Mouse (Mus musculus): Measurements from ENCODE around the gene Ush2a. TPM values are rescaled to one million over a fixed set of nuclear protein-coding genes. Genes with fewer than 3 reads are reported as not detected.

Ush2a gene
- not detected in 2 replicates for total RNA-seq (2017)

DNA sequence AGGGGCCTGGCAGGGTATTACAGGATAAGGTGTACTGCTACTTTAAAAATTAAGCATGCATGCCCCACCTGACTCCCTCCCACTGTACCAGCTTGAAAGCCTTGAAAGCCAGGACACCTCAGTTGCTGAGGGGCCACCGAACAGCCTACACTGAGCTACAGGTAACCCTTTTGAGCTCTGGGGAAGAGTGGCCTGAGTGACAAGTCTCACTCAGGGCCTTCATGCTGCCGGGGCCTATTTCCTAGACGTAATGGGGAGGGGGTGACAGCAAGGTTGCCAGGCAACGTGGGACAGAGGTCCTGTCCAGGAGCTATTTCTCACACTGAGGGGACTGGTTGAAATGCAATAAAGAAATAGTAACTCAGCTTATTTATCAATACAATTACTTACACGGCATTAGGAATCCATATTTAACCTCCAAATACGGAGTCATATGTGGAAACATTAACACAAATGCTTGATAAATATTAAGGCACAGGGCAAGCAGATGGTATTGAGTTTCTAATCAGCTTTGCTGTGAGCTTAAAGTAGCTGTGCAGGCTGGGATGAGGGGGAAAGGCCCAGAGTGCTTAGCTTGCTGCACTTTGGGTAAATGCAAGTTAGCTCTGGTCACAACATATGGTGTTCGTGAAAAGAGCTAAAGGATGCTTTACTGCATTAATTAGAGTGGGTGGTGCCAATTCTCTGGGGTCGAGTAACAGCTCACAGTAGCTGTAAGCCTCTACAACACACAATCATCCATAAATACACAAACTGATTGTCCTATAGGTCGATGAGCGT, at the start of gene Ush2a:
Ush2a (plus strand) TSS at position 121 of the 780 bp plus-strand sequence.
- ATAC-seq (replicated peaks in 1 of 2; ENCODE audit: insufficient read depth in 1 of 2, low FRiP score in 2 of 2, low TSS enrichment in 1 of 2, low read depth in 1 of 2, poor library complexity in 2 of 2, severe bottlenecking in 2 of 2) = no peak

GRCm38 (mm10) chr1:188214885-188215611, 46.8 kb upstream of the Ush2a start:
- ATAC-seq (replicated peaks in 1 of 2; ENCODE audit: insufficient read depth in 1 of 2, low FRiP score in 2 of 2, low TSS enrichment in 1 of 2, low read depth in 1 of 2, poor library complexity in 2 of 2, severe bottlenecking in 2 of 2) = no peak

- ATAC-seq (replicated peaks in 1 of 2; ENCODE audit: insufficient read depth in 1 of 2, low FRiP score in 2 of 2, low TSS enrichment in 1 of 2, low read depth in 1 of 2, poor library complexity in 2 of 2, severe bottlenecking in 2 of 2) = peak in 1 of 2 experiments; percentile 49; a peak in 2 of 4 replicates
Observed at GRCm38 (mm10) chr1:188221226-188221792, 40.5 kb upstream of the Ush2a start.

DNA sequence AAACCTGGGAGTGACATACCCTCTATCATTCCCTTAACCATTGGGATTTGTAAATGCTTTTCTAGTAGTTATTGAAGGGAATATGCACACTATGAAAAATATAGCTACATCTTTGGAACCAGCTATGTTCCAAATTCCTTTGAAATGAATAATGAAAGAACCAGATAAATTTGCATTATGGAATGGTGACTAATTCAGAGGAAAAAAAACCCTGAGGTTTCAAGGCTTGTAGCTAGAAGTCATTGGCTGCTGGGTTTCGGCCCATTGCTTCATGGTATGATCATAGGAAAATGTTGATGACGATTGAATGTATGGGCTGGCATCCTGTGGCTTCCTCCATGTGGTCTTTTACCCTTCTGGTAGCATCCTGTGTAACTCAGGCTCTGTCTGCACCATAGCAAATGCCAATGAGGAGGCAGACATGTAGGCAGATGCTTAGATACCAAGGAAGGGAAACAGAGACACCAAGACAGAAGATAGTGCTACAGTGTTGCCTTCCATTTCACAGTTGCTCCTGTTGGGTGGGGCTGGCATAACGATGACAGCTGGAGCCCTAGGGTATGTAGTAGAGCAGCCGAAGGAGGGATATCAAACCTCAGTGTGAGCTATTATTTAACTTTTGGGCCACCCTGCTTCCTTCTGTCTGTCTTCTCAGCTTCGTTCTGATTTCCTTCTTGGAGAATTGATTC, 28.6 kb upstream of the Ush2a start:
- no peak for ATAC-seq (replicated peaks in 1 of 2; ENCODE audit: insufficient read depth in 1 of 2, low FRiP score in 2 of 2, low TSS enrichment in 1 of 2, low read depth in 1 of 2, poor library complexity in 2 of 2, severe bottlenecking in 2 of 2)

DNA sequence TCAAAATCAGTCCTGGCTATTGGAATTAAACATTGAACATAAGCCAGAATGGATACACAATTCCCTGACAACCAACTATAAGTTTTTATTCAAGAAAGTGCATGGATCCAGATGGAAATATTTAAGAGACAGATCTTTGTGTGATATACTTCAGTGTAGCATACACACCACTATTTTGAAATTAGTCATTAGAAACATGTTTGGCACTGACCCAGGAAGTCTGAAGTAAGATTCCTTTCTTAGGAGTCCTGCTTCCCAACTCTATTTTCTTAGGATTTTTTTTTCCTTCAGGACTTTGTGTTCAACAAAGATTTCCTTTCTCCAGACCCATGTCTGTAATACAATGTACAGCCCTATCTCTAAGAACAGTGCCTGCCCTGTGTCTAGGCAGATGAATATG, 23.2 kb upstream of the Ush2a start:
- no peak for ATAC-seq (replicated peaks in 1 of 2; ENCODE audit: insufficient read depth in 1 of 2, low FRiP score in 2 of 2, low TSS enrichment in 1 of 2, low read depth in 1 of 2, poor library complexity in 2 of 2, severe bottlenecking in 2 of 2)

GRCm38 (mm10) chr1:188241766-188242165, 20.1 kb upstream of the Ush2a start:
- ATAC-seq (replicated peaks in 1 of 2; ENCODE audit: insufficient read depth in 1 of 2, low FRiP score in 2 of 2, low TSS enrichment in 1 of 2, low read depth in 1 of 2, poor library complexity in 2 of 2, severe bottlenecking in 2 of 2) = no peak

- no peak for ATAC-seq (replicated peaks in 1 of 2; ENCODE audit: insufficient read depth in 1 of 2, low FRiP score in 2 of 2, low TSS enrichment in 1 of 2, low read depth in 1 of 2, poor library complexity in 2 of 2, severe bottlenecking in 2 of 2)
Observed at GRCm38 (mm10) chr1:188257500-188257899, 4.3 kb upstream of the Ush2a start.

- no peak for ATAC-seq (replicated peaks in 1 of 2; ENCODE audit: insufficient read depth in 1 of 2, low FRiP score in 2 of 2, low TSS enrichment in 1 of 2, low read depth in 1 of 2, poor library complexity in 2 of 2, severe bottlenecking in 2 of 2)
Observed at GRCm38 (mm10) chr1:188260259-188261107, 1.3 kb upstream of the Ush2a start.

DNA sequence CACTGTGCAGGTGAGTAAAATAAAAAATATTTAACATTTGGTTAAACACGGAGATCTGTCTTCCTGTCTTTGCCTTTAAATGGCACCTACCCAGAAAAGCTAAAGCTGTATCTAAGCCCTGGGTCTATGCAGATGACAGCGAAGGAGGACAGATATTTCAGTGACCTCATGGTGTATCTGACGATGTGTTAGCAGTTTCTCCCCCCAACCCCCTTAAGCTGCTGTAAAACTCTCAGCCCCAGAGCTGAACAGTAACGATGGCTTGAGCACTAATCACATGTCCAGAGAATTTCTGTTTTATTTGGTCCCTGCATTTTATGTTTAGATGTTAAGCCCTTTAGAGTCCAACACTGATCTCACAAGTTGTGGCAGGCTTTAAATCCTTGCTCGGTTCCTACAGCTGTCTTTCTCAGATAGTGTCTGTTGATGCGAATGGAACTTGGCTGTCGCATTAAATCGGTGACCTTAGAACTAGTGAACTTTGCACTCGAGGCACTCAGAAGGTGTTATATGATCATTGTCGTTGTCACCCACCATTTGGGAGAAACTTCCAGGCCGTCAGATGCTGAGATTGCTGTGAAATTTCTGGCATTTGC, 5.4 kb downstream of the Ush2a start:
- no peak for ATAC-seq (replicated peaks in 1 of 2; ENCODE audit: insufficient read depth in 1 of 2, low FRiP score in 2 of 2, low TSS enrichment in 1 of 2, low read depth in 1 of 2, poor library complexity in 2 of 2, severe bottlenecking in 2 of 2)

- ATAC-seq (replicated peaks in 1 of 2; ENCODE audit: insufficient read depth in 1 of 2, low FRiP score in 2 of 2, low TSS enrichment in 1 of 2, low read depth in 1 of 2, poor library complexity in 2 of 2, severe bottlenecking in 2 of 2) = no peak
Observed at GRCm38 (mm10) chr1:188269071-188269470, 7.2 kb downstream of the Ush2a start.

- ATAC-seq (replicated peaks in 1 of 2; ENCODE audit: insufficient read depth in 1 of 2, low FRiP score in 2 of 2, low TSS enrichment in 1 of 2, low read depth in 1 of 2, poor library complexity in 2 of 2, severe bottlenecking in 2 of 2) = no peak
Observed at GRCm38 (mm10) chr1:188313303-188313702, 51.5 kb downstream of the Ush2a start.

DNA sequence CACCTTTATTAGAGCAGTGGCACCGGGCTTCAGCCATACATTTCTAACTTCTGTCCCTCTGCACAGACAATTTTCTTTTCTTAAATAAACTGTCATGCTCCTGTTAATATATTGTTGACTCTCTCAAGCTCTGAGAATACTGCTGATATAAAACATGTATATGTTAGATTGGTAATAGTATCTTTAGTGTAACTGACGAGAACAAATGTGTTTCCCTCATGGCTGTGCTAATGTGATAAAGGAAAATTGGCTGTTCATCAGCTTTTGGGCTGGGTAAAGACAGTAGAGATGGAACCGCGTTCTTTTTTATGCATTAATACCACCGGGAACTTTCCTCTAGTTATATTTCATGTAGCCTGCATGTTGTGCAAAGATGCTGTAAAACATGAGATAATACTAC, 54.8 kb downstream of the Ush2a start:
- ATAC-seq (replicated peaks in 1 of 2; ENCODE audit: insufficient read depth in 1 of 2, low FRiP score in 2 of 2, low TSS enrichment in 1 of 2, low read depth in 1 of 2, poor library complexity in 2 of 2, severe bottlenecking in 2 of 2) = no peak

GRCm38 (mm10) chr1:188320204-188320603, 58.4 kb downstream of the Ush2a start:
- no peak for ATAC-seq (replicated peaks in 1 of 2; ENCODE audit: insufficient read depth in 1 of 2, low FRiP score in 2 of 2, low TSS enrichment in 1 of 2, low read depth in 1 of 2, poor library complexity in 2 of 2, severe bottlenecking in 2 of 2)

GRCm38 (mm10) chr1:188321534-188321933, 59.7 kb downstream of the Ush2a start:
- ATAC-seq (replicated peaks in 1 of 2; ENCODE audit: insufficient read depth in 1 of 2, low FRiP score in 2 of 2, low TSS enrichment in 1 of 2, low read depth in 1 of 2, poor library complexity in 2 of 2, severe bottlenecking in 2 of 2) = 0 out of 4 replicates have a peak, but pooled peaks of 1 of the 2 experiments have one; percentile 60

GRCm38 (mm10) chr1:188330406-188330805, 68.6 kb downstream of the Ush2a start:
- ATAC-seq (replicated peaks in 1 of 2; ENCODE audit: insufficient read depth in 1 of 2, low FRiP score in 2 of 2, low TSS enrichment in 1 of 2, low read depth in 1 of 2, poor library complexity in 2 of 2, severe bottlenecking in 2 of 2) = no peak

DNA sequence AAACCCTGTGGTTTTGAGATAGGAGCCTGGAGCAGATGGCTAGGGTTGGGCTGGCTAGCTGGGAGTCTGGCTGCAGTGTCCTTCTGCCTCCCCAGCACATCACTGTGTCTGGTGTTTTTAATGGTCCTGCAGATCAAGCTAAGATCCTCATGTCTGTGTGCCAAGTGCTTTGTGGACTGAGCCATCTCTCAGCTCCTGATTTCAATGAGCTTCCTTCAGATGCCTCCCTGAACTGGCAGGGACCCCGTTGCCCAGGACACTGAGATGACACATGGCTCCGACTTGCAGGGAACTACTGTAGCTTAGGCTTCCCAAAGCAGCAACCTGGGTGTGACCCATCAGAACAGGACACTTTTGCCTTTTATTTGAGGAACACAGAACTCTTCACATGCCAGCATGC, 72.1 kb downstream of the Ush2a start:
- no peak for ATAC-seq (replicated peaks in 1 of 2; ENCODE audit: insufficient read depth in 1 of 2, low FRiP score in 2 of 2, low TSS enrichment in 1 of 2, low read depth in 1 of 2, poor library complexity in 2 of 2, severe bottlenecking in 2 of 2)

DNA sequence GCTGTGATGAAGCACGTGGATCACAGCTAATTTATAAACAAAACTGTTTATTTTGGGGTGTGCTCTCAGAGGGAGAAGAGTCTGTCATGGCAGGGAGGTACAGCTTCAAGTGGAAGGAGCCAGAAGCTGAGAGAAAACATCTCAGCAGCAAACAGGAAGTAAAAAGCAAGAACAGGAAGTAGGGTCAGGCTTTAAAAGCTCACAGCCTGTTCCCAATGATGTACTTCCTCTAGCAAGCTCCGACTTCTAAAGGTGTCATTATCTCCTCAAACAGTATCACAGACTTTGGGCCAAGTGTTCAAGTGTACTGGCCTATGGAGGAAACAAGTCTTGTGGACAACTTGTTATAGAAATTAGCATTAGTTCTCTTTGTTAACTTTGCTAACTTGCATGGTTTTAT, 85.9 kb downstream of the Ush2a start:
- ATAC-seq (replicated peaks in 1 of 2; ENCODE audit: insufficient read depth in 1 of 2, low FRiP score in 2 of 2, low TSS enrichment in 1 of 2, low read depth in 1 of 2, poor library complexity in 2 of 2, severe bottlenecking in 2 of 2) = no peak
